Mouse (Mus musculus): Measurements from ENCODE around the gene Prrg2. TPM values are rescaled to one million over a fixed set of nuclear protein-coding genes. Genes with fewer than 3 reads are reported as not detected.

The Prrg2 gene
- polyA plus RNA-seq, 1 experiment, result 19.9 TPM

DNA sequence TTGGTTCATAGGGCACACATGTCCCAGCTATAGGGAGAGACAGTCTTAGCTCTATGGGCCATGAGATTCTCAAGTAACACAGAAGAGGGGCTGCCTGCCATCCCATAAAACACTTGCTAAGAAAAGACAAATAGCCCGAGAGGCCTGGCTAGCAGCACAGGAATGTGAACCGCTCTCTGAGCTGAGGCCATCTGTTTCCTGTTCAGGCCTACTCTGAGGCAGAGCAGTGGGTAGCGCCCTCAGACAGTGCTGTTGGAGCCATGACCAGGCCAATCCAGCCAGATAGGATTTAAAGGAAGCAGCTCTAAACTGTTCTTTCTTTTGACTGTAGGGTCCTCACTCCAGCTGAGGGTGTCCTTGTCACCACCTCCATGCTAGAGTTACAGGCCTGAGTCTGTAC is 57.9 kb downstream of the Prrg2 start:
- H3K27me3 ChIP-seq (ENCODE audit: control insufficient read depth, insufficient read depth, low read length), result no peaks in the 10 kb centered on the region
- WGBS, result 50% methylated on average over 3 of the region's 3 CpGs
- H3K36me3 ChIP-seq (ENCODE audit: control insufficient read depth, insufficient read depth, low read length), result peaks cover 70% of the 10 kb centered on the region

More for the DNA sequence above, 57.9 kb downstream of the Prrg2 start:
- Histone ChIP-seq H3K4me3 (ENCODE audit: extremely low read depth, insufficient read depth, insufficient read length) (no peak overlapping the region), H3K4me1 (ENCODE audit: control insufficient read depth, insufficient read depth, insufficient read length) (0 out of 2 replicates have a peak, but pooled peaks cover 2% of the 10 kb centered on the region), H3K27ac (ENCODE audit: insufficient read depth, low read length) (no peak overlapping the region)
- TF ChIP-seq POLR2A (IDR thresholded peaks at IDR 0.05; ENCODE audit: low read depth, low read length) (no peak), CTCF (IDR thresholded peaks at IDR 0.05; ENCODE audit: extremely low read depth, insufficient read depth, insufficient read length, insufficient replicate concordance) (no peak)
- DNase-seq (ENCODE audit: low read depth in 1 of 2, low spot score in 2 of 2), result no peak

Other genes starting within 250 kb of the Prrg2 start
- gene Nup62, start 246.6 kb downstream of the Prrg2 start, polyA plus RNA-seq (2012; rRNA removed), result 43.8 and 60.5 TPM in 2 replicates
- gene Il4i1, start 246.3 kb downstream of the Prrg2 start, polyA plus RNA-seq (2012; rRNA removed), result 175 and 251 TPM in 2 replicates
- gene Atf5, start 246.0 kb downstream of the Prrg2 start, polyA plus RNA-seq (2012; rRNA removed), result 49.6 and 66.2 TPM in 2 replicates
- 67.8 and 105 TPM in 2 replicates for gene Akt1s1, start 213.7 kb downstream of the Prrg2 start, polyA plus RNA-seq (2012; rRNA removed)
- gene Tbc1d17, start 213.6 kb downstream of the Prrg2 start, polyA plus RNA-seq (2012; rRNA removed), result 68.4 and 91.7 TPM in 2 replicates
- 67.3 and 84.9 TPM in 2 replicates for gene Pnkp, start 205.5 kb downstream of the Prrg2 start, polyA plus RNA-seq (2012; rRNA removed)
- 66.2 and 77.3 TPM in 2 replicates for gene Ptov1, start 192.9 kb downstream of the Prrg2 start, polyA plus RNA-seq (2012; rRNA removed)
- gene Med25, start 170.0 kb downstream of the Prrg2 start, polyA plus RNA-seq (2012; rRNA removed), result 113 and 136 TPM in 2 replicates
- 52.8 and 54.4 TPM in 2 replicates for gene Fuz, start 166.6 kb downstream of the Prrg2 start, polyA plus RNA-seq (2012; rRNA removed)
- 69.9 and 91.7 TPM in 2 replicates for gene Ap2a1, start 133.2 kb downstream of the Prrg2 start, polyA plus RNA-seq (2012; rRNA removed)
- not detected in 2 replicates for gene Tsks, start 119.5 kb downstream of the Prrg2 start, polyA plus RNA-seq (2012; rRNA removed)
- gene Cpt1c, start 87.8 kb downstream of the Prrg2 start, polyA plus RNA-seq (2012; rRNA removed), result 4.8 and 6.1 TPM in 2 replicates
- gene Prmt1, start 76.1 kb downstream of the Prrg2 start, polyA plus RNA-seq (2012; rRNA removed), result 109 and 112 TPM in 2 replicates
- 134 and 147 TPM in 2 replicates for gene Irf3, start 65.0 kb downstream of the Prrg2 start, polyA plus RNA-seq (2012; rRNA removed)
- 33.2 and 38.5 TPM in 2 replicates for gene Bcl2l12, start 64.0 kb downstream of the Prrg2 start, polyA plus RNA-seq (2012; rRNA removed)
- 59.0 and 65.4 TPM in 2 replicates for gene Scaf1, start 46.3 kb downstream of the Prrg2 start, polyA plus RNA-seq (2012; rRNA removed)
- 55.1 and 65.1 TPM in 2 replicates for gene Rras, start 44.7 kb downstream of the Prrg2 start, polyA plus RNA-seq (2012; rRNA removed)
- gene Prr12, start 9.8 kb downstream of the Prrg2 start, polyA plus RNA-seq (2012; rRNA removed), result 16.1 TPM in 2 replicates
- 67.9 and 95.7 TPM in 2 replicates for gene Nosip, start 248 bp downstream of the Prrg2 start, polyA plus RNA-seq (2012; rRNA removed)
- 96.5 and 100 TPM in 2 replicates for gene Rcn3, start 29.5 kb upstream of the Prrg2 start, polyA plus RNA-seq (2012; rRNA removed)
- gene Fcgrt, start 41.2 kb upstream of the Prrg2 start, polyA plus RNA-seq (2012; rRNA removed), result 64.4 and 75.4 TPM in 2 replicates
- 273 and 325 TPM in 2 replicates for gene Rps11, start 61.8 kb upstream of the Prrg2 start, polyA plus RNA-seq (2012; rRNA removed)
- 1,860 and 2,797 TPM in 2 replicates for gene Rpl13a, start 66.1 kb upstream of the Prrg2 start, polyA plus RNA-seq (2012; rRNA removed)
- 0.28 and 0.70 TPM in 2 replicates for gene Gm45713, start 73.6 kb upstream of the Prrg2 start, polyA plus RNA-seq (2012; rRNA removed)
- gene Flt3l, start 73.8 kb upstream of the Prrg2 start, polyA plus RNA-seq (2012; rRNA removed), result 183 and 197 TPM in 2 replicates
- 45.2 and 48.7 TPM in 2 replicates for gene Pih1d1, start 91.6 kb upstream of the Prrg2 start, polyA plus RNA-seq (2012; rRNA removed)
- gene Aldh16a1, start 91.9 kb upstream of the Prrg2 start, polyA plus RNA-seq (2012; rRNA removed), result 93.0 and 114 TPM in 2 replicates
- gene Slc17a7, start 101.3 kb upstream of the Prrg2 start, polyA plus RNA-seq (2012; rRNA removed), result 0.05 and 0.06 TPM in 2 replicates
- gene Gfy, start 116.9 kb upstream of the Prrg2 start, polyA plus RNA-seq (2012; rRNA removed), result not detected in 2 replicates
- not detected in 2 replicates for gene Pth2, start 118.3 kb upstream of the Prrg2 start, polyA plus RNA-seq (2012; rRNA removed)
- 0.16 and 0.20 TPM in 2 replicates for gene Ccdc155, start 142.2 kb upstream of the Prrg2 start, polyA plus RNA-seq (2012; rRNA removed)
- 2.1 and 2.8 TPM in 2 replicates for gene Dkkl1, start 149.5 kb upstream of the Prrg2 start, polyA plus RNA-seq (2012; rRNA removed)
- 10.6 and 12.1 TPM in 2 replicates for gene Tead2, start 153.1 kb upstream of the Prrg2 start, polyA plus RNA-seq (2012; rRNA removed)
- gene Cd37, start 176.4 kb upstream of the Prrg2 start, polyA plus RNA-seq (2012; rRNA removed), result 1,116 and 1,582 TPM in 2 replicates
- not detected in 2 replicates for gene Slc6a16, start 178.4 kb upstream of the Prrg2 start, polyA plus RNA-seq (2012; rRNA removed)
- 0.27 and 0.43 TPM in 2 replicates for gene Slc6a21, start 214.8 kb upstream of the Prrg2 start, polyA plus RNA-seq (2012; rRNA removed)

Data from spleen, adult 2 months (tissue).